Mouse (Mus musculus) CD4-positive naive resting alpha-beta T cell, adult 76 days (primary cell): ENCODE measurements around the gene Gfod2. TPM values are rescaled to one million over a fixed set of nuclear protein-coding genes. Genes with fewer than 3 reads are reported as not detected.

Source experiments
- total RNA-seq: library from RNA; stranded (reverse); gene quantifications from one replicate; pipeline ENCODE4 v1.2.4, GENCODE M21; 2023

Gene Gfod2
- 2.9 TPM for total RNA-seq

DNA sequence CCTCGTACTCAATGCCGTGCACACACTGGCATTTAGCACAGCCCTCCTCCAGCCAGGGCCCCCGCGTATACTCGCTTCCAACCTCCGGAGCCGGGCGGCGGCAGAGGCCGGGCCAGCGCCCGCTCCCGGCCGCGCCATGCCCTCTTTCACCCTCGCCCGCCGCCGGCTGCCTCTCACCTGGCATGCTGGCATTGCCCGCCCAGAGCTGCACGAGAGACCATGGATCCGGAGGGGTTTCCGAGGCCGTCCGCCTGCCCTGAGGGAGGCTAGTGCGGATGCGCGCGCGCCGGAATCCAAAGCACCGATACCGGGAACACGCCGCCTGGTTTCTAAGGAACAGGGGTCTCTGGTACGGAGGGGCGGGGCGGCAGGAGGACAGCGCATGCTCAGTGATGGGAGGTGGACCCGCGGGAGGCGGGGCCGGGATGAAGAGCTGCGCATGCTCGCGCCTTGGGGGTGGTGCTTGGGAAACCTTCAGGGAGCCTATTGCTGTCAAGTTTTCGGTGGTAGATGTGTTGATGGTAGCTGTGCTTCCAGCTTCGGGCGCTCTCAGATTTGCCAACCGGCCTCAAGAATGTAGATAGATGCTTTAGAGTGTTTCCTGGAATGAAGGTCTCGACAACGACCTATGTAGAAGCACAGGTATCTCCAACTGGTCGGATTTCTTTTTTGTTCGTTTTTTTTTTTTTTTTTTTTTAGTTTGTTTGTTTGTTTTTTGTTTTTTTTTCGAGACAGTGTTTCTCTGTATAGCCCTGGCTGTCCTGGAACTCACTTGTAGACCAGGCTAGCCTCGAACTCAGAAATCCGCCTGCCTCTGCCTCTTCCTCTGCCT lies at the start of gene Gfod2:
Gene Gfod2 (minus strand): TSS at position 388 of the 832 bp plus-strand sequence.

DNA sequence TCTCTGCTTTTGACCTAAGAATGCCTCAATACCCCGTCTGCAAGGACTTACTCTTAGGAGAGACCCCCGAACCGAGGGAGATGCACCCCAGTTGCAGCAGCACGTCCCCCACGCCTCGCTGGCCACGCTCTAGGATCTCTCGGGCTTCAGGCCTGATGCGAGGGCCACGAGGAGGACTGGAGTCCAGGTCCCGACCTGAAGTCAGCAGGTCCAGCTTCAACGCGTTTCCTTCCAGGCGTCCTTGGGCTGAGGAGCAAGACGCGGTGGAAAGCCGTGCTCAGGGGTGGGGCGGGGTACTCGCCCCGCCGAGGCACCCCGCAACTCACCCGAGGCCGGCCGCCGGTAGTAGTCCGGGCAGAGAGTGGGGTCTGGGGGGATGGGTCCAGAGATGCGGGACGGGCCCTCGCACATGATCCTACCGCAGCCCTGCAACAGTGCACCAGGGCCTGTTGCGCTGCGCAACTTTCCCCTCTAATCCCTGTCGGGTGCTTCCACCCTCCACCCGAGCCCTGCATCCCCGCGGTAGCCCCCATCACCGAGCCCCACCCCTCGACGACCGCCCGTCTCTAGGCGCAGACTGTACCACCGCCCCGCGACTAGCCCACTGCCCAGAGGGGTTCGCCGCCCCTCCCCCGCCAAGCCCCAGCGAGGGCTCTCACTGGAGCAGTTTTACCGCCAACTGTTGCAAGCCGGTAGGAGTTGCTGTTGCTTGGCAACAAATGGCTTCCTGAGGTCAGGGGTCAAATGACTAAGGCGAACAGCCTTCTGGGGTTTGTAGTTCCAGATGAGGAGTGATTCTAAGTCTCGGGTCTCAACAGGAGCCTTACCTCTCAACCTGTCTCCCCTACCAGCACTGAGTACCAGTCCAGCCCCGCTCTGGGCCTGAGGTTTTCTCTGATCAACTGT lies 50.7 kb downstream of the Gfod2 start, which contains the start of the genes 4933405L10Rik and Enkd1:
Gene 4933405L10Rik (plus strand): TSS at position 158 of the 906 bp plus-strand sequence.
Gene Enkd1 (minus strand): TSS at position 713 of the 906 bp plus-strand sequence.

DNA sequence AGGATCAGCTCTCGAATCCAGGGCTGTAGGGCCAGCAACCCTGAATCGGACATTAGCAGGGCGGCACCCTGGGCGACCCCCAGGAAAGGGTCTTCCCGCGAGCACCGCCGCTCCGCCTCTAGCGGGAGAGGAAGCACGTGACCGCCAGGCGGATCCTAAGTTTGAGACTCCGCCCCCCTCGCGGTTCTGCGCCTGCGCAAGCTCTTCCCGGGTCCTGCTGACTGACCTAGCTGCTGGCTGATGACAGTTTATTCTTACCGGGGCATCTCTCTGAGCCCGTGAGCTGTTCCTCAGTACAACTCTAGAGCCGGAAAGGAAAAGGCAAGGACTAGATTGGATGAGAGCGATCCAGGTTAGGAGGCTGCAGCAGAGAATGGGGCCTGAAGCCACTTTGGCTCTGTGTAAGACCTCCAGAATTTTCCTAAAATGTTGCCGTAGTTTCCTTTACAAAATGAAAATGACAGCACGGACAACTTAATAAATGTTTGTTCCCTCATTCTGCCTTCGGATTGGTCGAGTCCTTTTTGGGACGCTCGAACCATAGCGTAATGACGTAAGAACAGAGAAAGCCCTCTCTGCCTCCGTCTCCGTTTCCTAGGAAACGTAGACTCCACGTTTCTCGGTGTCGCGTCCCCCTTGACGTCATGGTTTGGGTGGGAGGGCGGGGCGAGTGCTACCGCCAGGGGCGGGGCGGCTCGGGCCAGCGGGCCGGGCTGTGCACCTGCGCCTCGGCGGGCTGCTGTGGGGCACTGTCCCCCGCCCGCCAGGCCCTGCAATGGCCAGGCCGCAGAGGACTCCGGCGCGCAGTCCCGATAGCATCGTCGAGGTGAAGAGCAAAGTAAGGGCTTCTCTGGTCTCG lies 57.3 kb downstream of the Gfod2 start, which contains the start of the genes Acd and Pard6a:
Gene Acd (minus strand): TSS at position 137 of the 859 bp plus-strand sequence.
Gene Pard6a (plus strand): TSS at position 183 of the 859 bp plus-strand sequence.

DNA sequence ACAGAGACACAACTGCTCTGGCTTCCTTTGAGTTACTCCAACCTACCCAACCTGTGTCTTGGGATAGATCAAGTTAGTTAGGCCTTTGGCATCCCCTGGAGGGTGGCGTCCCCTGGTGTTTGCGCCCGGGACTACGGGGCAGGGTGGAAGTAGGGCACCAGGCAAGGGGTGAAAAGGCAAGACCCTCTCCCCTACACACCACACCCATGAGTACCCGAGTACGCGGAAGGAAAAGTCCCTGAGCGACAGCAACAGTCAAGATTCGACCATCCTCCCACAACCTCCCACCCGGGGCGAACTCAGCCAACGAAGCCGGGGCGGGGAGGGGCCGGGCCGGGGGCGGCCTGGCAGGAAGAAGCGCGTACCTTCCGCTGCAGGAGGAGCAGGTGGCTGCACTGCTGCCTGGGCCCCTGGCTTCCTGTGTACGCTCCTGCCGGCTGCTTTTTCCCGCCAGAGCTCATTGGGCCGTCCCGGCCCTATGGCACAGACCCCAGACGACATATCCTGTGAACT lies 72.6 kb downstream of the Gfod2 start, which contains the start of gene Carmil2:
Gene Carmil2 (plus strand): TSS at position 479 of the 513 bp plus-strand sequence.

Other genes starting within 250 kb of the Gfod2 start
- not detected for gene Hsd11b2, start 239.9 kb downstream of the Gfod2 start, total RNA-seq
- 82.3 TPM for gene Atp6v0d1, start 192.6 kb downstream of the Gfod2 start, total RNA-seq
- 19.3 TPM for gene Ripor1, start 153.4 kb downstream of the Gfod2 start, total RNA-seq
- gene Ctcf, start 122.1 kb downstream of the Gfod2 start, total RNA-seq, result 147 TPM
- gene Agrp, start 121.3 kb downstream of the Gfod2 start, total RNA-seq, result not detected
- gene Carmil2, start 72.4 kb downstream of the Gfod2 start, total RNA-seq, result 141 TPM
- 53.3 TPM for gene Acd, start 57.6 kb downstream of the Gfod2 start, total RNA-seq
- gene Pard6a, start 57.5 kb downstream of the Gfod2 start, total RNA-seq, result 8.4 TPM
- gene 4933405L10Rik, start 51.0 kb downstream of the Gfod2 start, total RNA-seq, result not detected
- gene Enkd1, start 50.5 kb downstream of the Gfod2 start, total RNA-seq, result 1.3 TPM
- 141 TPM for gene Ranbp10, start 68.7 kb upstream of the Gfod2 start, total RNA-seq
- gene Tsnaxip1, start 69.1 kb upstream of the Gfod2 start, total RNA-seq, result not detected
- gene Cenpt, start 94.6 kb upstream of the Gfod2 start, total RNA-seq, result 30.7 TPM
- gene Thap11, start 96.5 kb upstream of the Gfod2 start, total RNA-seq, result 15.0 TPM
- gene Nutf2, start 101.9 kb upstream of the Gfod2 start, total RNA-seq, result 23.4 TPM
- 92.0 TPM for gene Edc4, start 122.2 kb upstream of the Gfod2 start, total RNA-seq
- gene Nrn1l, start 134.9 kb upstream of the Gfod2 start, total RNA-seq, result 1.1 TPM
- 21.4 TPM for gene Pskh1, start 141.8 kb upstream of the Gfod2 start, total RNA-seq
- gene Ctrl, start 175.2 kb upstream of the Gfod2 start, total RNA-seq, result 3.2 TPM
- 123 TPM for gene Psmb10, start 179.8 kb upstream of the Gfod2 start, total RNA-seq
- gene Lcat, start 184.7 kb upstream of the Gfod2 start, total RNA-seq, result not detected
- gene Slc12a4, start 207.4 kb upstream of the Gfod2 start, total RNA-seq, result 11.3 TPM
- not detected for gene Dpep3, start 220.8 kb upstream of the Gfod2 start, total RNA-seq
- gene Dus2, start 232.7 kb upstream of the Gfod2 start, total RNA-seq, result 11.4 TPM
- not detected for gene Dpep2nb, start 247.3 kb upstream of the Gfod2 start, total RNA-seq